Mouse (Mus musculus) left cerebral cortex, postnatal 4 days (tissue): Measurements from ENCODE around the gene Mtcl1. TPM values are rescaled to one million over a fixed set of nuclear protein-coding genes. Genes with fewer than 3 reads are reported as not detected.

ENCODE experiments used
- DNase-seq: peaks from one replicate; pipeline ENCODE4 v3.0.0-alpha.2; 2022
- intact Hi-C: fragments of 180-260 bp; cut with DNase I; formaldehyde crosslinking; loops from one replicate; pipeline ENCODE4 v1.15.1; 2025
- total RNA-seq, 2 experiments: library from RNA; stranded (reverse); gene quantifications; 2 replicates each; pipeline ENCODE4 v1.2.3; 2021

Gene Mtcl1
- total RNA-seq, 2 experiments from 2014 or later: 70.8 to 75.9 TPM

DNA sequence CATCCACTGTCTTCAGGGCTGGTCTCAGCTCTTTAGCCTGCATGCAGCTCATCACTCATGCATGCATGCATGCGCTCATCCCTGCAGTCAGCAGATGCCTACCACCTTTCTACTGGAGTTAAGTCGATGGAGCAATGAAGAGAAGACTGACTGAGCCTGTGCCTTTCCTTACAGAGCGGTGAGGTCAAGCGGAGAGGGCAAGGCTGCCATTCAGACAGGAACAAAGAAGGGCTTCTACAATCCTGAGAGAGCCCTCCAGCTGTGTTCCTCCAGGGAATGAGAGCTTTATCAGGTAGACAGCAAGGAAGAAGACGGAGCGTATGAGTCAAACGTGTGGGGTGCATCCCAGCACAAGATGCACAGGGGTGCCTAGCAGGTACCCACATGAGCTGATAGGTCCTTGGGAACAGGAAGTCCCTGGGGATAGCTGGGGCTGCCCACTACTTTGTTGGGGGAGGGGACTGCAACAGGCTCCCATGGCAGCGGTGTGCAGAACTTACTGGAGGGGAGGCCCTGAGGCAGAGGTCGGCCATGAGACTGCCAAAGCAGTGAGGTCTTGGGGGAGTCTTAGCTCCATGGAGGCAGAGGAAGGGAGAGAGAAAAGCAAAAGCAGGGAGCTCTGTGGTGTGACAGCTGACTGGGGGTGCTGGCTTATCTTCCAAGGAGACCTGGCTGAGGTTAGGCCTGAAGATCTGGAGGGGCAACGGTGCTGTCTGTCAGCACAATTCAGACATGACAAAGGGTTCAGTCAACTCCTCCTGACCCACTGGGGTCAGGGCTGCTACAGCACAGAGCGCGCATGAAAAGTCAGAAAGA, 37.2 kb downstream of the Mtcl1 start:
- intact Hi-C loops: no loop called here
- DNase-seq: no peak

DNA sequence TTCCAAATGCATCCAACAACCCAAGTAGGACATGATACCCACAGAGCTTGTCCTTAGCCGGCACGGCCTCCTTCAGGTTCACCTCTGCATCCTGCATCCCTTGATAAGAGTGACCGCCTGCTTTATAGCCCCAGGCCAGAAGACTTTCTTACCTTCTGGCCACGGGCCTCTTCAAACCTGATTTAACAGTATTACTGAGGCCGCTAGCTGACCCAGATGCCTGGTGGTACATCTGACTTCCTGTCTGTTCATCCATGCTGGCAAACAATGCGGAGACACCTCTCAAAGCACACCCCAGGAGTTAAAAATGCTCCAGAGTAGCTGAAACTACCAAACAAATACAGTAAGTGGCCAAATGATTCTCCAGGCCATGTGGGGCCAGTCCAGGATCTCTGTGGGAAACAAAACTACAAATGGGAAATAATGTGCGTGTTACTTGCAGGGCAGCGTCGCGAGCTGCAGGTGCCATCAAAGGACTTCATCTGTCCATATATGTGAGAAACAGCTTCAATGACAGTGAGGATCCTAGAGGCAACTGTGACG, 38.6 kb downstream of the Mtcl1 start:
- intact Hi-C loops: no loop called here
- no peak for DNase-seq

DNA sequence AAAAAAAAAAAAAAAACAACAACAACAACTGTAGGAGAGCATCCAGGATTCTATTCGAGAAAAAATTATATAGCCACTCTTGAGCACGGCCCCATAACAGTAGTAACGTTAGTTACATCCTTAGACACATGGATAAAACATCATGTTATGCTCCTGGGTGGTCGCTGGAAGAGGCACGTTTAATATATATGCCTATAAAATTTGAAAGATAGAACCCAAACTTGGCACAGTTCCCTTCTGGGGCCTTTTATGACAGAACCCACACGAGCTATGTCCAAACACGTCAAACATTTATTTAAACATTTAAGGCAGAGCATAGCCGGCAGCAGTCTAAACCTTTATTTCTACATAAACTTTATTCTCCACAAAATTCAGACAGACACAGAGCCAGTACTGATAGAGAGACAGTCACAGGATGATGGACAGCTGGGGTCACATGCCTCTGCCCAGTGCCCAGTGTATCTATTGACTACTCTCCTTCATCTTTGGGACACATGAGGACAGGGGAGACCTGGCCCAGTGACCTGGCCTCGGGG, 40.4 kb downstream of the Mtcl1 start:
- intact Hi-C loops: no loop called here
- no peak for DNase-seq

DNA sequence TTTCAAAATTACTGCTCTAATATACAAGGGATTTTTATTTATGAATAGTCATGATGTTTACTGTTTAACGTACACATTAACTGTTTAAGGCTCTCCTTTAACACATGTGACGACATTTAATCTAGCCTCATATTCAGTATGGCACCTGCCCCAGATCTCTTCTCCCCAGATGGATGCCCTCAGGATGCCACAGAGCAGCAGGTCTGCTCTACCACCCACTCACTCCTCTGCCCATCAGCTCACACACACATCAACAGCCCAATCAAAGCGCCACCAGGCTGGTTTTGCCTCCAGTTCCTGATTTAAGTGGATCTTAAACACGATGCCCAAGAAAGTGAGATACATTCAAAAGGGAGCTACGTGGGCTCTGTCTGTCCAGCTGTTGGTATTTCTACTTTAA, 41.1 kb downstream of the Mtcl1 start:
- intact Hi-C loops: no loop called here
- DNase-seq: no peak

DNA sequence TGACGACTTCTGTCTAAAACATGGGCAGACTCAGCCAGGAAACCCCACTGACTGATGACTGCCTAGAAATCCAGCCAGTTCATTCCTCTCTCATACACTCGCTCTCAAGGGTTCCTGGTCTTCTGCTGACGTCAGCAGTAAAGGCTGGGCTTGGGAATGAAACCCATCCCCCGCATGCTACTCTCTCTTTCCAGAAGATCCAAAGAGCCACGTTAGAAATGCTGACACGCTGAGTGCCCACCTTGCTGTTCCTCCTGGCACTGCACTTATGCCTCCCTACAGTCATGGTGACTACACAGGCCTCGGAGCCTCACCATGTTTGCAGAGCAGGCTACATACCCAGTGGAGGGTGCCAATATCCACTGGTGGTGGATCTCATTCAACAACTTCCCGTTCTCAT, 41.7 kb downstream of the Mtcl1 start:
- intact Hi-C loops: no loop called here
- DNase-seq: no peak

GRCm38 (mm10) chr17:66405601-66406000, 43.9 kb downstream of the Mtcl1 start:
- no peak for DNase-seq
- intact Hi-C loops: no loop called here

DNA sequence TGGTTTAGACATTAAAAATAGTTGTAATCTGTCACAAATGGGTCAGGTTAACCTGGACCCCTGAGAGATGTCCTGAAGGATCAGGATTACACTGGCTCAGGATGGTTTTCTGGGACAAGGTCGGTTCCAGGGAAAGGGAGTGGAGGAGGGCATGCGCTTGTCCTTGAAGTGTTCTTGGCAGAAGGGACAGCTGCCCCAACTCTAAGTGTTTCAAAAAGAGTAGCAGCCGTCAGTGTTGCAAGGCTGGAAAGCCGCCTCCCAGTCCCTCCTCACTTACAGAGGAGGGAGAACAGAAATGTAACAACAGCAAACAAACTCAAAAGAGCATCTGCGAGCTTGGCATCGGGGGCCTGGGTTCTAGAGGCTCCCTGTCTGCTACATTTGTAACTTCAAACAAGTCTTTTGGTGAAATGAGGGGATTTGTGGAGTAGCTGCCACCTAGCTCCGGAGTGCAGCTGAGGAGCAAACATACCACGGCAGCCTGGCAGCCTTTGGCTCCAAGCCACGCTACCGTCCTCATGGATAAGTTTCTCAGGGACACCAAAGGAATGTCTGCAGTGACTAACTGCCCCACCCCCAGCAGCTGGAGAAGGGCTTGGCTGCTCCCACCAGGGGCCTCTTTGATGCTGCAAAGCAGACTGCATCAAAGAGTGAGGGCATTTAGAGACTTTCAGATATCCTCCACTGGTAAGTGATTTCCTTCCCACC, 44.5 kb downstream of the Mtcl1 start:
- intact Hi-C loops: no loop called here
- DNase-seq: peak; percentile 60

DNA sequence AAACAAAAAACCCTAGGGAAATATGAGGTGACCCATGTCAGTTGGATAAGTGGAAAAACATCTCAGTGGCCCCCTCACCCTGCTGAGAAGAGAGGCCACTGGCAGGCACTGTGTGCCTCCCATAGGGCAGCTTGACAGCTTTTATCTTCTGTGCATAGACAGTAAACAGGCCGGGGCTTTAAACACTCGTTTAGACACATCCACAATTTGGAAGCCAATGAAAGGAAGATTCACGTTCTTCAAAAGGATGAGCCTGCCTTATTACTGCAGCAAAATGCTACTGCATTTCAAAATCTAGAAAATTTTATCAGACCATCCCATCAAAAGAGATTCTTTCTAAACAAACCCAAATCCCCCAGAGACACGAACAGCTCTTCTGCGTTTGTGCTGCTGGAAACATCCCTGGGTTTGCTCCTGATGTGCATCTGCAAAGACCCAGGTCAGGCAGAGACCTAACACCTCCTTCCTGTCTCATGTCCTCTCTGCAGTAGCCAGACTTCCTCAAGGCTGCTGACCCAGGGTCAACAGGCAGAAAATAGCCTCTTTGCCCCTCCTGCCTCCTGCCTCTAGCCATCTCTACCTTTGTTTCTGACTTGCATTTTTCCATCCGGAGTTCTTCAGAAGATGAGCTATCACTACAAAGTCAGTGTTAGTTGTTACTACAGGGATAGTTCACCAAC, 46.6 kb downstream of the Mtcl1 start:
- intact Hi-C loops: no loop called here
- no peak for DNase-seq

DNA sequence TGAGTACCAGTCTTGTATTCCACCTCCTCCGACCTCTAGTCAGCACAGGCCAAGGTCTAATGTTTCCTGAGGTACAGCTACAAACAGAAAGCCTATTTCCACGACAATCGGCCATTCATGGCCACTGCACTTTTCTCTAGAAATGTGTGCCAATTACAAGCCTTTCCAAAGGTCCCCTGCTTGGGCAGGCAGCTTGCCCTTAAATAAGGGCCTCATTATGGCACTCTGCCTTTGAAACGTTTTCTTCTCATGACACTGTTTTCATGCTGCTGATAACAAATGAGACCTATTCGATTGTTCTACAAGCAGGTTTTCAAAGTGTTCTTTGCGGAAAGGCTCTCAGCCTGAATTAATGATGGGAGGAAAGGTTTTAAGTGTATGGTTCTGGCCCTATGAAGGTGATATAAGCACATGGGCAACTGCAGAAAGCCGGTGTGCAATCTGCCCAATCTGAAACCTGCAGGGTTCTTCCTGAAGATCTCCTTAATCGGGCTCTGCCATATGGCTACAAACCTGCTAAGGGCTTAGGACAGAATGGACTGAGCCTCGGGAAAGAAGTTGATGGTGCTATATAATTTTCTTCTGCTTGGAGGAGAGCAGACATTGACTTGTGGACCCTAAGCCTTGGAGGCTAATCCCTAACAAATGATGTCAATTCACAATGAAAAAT, 47.8 kb downstream of the Mtcl1 start:
- intact Hi-C loops: no loop called here
- no peak for DNase-seq

DNA sequence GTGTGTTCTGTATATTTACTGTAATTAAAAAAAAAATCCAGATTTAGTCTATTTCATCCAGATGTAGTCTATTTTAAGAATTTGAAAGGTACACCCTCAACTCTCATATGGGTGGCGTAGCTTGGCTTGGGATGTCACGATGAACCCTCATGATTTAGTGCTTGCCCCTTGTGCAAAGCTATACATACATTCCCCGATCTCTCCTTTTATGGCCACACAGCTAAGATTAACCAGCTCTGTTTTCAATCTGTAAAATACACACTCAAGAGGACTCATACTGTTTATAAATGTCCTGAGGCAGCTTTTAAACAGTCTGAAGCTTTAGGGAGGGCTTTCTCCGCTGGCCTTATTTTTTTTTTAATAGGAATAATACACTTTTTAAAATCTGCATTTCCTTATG, 49.8 kb downstream of the Mtcl1 start:
- DNase-seq: no peak
- intact Hi-C loops: no loop called here

- intact Hi-C loops: no loop called here
- DNase-seq: no peak
These were observed 55.0 kb downstream of the Mtcl1 start for GRCm38 (mm10) chr17:66394571-66394970.

- intact Hi-C loops: no loop called here
- DNase-seq: no peak
These were observed 61.2 kb downstream of the Mtcl1 start for GRCm38 (mm10) chr17:66388307-66388706.

DNA sequence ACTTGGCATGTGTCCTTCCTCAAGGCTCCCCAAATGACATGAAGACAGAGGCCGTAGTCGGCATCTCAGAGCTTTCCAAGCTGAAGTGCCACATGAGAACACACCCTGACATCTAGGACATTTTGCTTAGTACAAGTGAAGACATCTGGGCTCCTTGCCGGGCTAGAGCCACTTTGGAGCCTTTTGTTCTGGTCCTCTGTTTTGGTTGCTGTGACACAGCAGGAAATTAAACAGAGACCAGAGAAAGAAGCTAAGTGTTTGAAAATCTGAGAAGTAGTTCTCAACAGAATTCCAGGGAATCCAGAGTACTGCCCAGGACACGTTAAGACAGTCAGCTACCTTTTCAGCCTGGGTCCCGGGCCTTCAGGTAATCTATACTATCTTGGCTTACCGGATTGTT, 68.2 kb downstream of the Mtcl1 start:
- intact Hi-C loops: no loop called here
- DNase-seq: no peak

DNA sequence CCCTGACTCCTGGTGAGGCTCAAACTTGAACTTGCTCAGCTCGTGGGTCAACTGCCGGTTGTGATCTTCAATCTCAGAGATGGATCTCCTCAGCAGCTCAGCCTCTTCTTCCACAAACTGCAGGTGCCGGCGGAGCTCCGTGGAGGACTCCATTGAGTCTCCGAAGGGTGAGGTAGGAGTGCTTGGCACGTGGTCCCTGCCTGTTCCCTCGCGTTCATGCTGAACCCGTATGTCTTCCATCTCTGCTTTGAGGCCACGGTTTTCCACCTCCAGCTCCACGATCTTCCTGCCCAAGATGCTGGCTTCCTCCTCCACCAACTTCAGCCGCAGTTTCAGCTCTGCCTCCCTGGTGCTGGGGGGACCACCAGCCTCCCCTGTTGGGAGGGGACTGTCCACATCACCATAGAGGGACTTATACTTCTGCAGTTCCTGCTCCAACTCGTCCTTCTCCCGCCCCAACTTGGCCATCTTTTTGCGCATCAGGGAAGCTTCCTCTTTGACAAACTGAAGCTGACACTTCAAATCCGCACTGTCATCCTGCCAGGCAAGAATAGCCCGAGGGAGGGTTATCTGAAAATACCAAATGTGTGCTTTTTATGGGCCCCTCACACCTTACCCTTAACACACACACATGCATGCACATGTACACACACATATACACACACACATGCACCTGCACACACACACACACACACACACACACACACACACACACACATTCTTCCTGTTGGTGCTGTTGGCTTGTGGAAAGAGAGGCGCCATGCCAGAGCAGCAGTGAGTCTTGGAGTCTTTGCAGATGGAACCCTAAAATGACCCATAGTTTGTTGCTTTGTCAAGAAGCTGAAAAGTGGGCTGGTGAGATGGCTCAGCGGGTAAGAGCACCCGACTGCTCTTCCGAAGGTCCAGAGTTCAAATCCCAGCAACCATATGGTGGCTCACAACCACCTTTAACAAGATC, 69.4 kb downstream of the Mtcl1 start:
- intact Hi-C loops: no loop called here
- DNase-seq: no peak

GRCm38 (mm10) chr17:66379308-66379707, 70.2 kb downstream of the Mtcl1 start:
- intact Hi-C loops: no loop called here
- DNase-seq: no peak

- no peak for DNase-seq
- intact Hi-C loops: no loop called here
These were observed 71.4 kb downstream of the Mtcl1 start for GRCm38 (mm10) chr17:66378127-66378526.

GRCm38 (mm10) chr17:66374633-66375272, 74.8 kb downstream of the Mtcl1 start:
- peak; percentile 34 for DNase-seq
- intact Hi-C loops: no loop called here

- intact Hi-C loops: no loop called here
- no peak for DNase-seq
These were observed 78.7 kb downstream of the Mtcl1 start for GRCm38 (mm10) chr17:66370867-66371266.

DNA sequence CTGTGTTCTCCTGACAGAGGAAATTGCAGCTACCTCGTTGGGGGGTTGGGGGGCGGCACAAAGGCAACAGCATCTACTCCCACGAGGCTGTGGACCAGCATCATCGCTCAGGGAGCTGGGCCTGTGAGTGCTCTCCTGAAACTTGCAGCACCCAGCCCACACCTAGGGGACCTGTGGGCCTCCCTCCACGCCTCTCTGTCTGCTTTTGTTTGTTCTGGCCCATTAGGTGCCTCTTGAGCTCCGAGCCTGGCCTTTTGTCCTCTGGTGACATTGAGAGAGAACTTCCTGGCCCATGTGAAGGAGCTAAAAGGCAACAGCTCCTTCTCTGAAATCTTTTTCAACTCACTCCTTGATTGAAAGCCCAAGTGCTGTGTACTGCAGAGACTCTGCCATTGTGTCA, 79.8 kb downstream of the Mtcl1 start:
- intact Hi-C loops: no loop called here
- no peak for DNase-seq
